Mouse (Mus musculus): ENCODE data around the gene Afap1l2. TPM values are rescaled to one million over a fixed set of nuclear protein-coding genes. Genes with fewer than 3 reads are reported as not detected.

Afap1l2 gene
- total and polyA plus RNA-seq, 2 experiments from 2014 or later: 12.3 to 20.8 TPM

GRCm38 (mm10) chr19:56953856-56954255, 54.2 kb downstream of the Afap1l2 start:
- 72% methylated on average over 4 of the region's 4 CpGs for WGBS

GRCm38 (mm10) chr19:56950818-56951217, 57.2 kb downstream of the Afap1l2 start:
- ATAC-seq (no peak), DNase-seq (ENCODE audit: low spot score) (peak; percentile 29)
- Histone ChIP-seq H3K9ac (replicated peaks; ENCODE audit: low read length) (no peak overlapping the region), H3K36me3 (ENCODE audit: insufficient read depth, low read length) (no peaks in the 10 kb centered on the region), H3K4me1 (ENCODE audit: insufficient read depth, low read length) (peaks cover 7% of the 10 kb centered on the region; the same call in 1 of the 2 replicates), H3K27me3 (ENCODE audit: insufficient read depth, low read length) (no peaks in the 10 kb centered on the region), H3K4me2 (ENCODE audit: low read depth, low read length) (no peak overlapping the region), H3K4me3 (ENCODE audit: low read length) (no peak overlapping the region), H3K27ac (no peak overlapping the region), H3K9me3 (ENCODE audit: low read length) (no peaks in the 10 kb centered on the region)
- TF ChIP-seq CTCF (IDR thresholded peaks at IDR 0.05; ENCODE audit: low read depth): no peak
- 66% methylated on average over 7 of the region's 7 CpGs for WGBS

More at GRCm38 (mm10) chr19:56953856-56954255, 54.2 kb downstream of the Afap1l2 start:
- no peak for TF ChIP-seq CTCF (IDR thresholded peaks at IDR 0.05; ENCODE audit: low read depth)
- no peaks in the 10 kb centered on the region for H3K27me3 ChIP-seq (ENCODE audit: insufficient read depth, low read length)
- H3K36me3 ChIP-seq (ENCODE audit: insufficient read depth, low read length): no peaks in the 10 kb centered on the region
- ATAC-seq: no peak
- H3K4me1 ChIP-seq (ENCODE audit: insufficient read depth, low read length): 0 out of 2 replicates have a peak, but pooled peaks cover 5% of the 10 kb centered on the region
- H3K27ac ChIP-seq: no peak overlapping the region
- no peak for DNase-seq (ENCODE audit: low spot score)
- H3K9ac ChIP-seq (replicated peaks; ENCODE audit: low read length): no peak overlapping the region
- H3K4me3 ChIP-seq (ENCODE audit: low read length): no peak overlapping the region
- no peak overlapping the region for H3K4me2 ChIP-seq (ENCODE audit: low read depth, low read length)
- H3K9me3 ChIP-seq (ENCODE audit: low read length): no peaks in the 10 kb centered on the region

DNA sequence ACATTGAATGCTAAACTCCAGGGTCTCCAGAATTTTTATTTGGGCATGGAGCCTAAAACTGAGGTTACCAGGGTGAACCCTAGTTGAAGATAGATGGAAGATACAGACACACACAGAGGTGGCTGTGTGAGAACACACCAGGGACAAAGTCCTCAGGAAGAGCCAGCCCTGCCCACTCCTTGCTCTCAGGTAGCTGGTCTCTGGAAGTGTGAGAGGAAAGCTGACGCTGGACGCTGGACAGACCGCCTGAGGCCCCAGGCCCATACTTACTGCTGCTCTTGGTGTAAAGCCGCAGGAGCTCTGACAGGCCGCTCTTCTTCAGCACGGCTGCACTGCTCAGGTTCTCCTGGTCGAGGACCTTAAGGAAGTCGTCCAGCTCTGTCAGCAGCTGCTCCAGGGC, 58.2 kb downstream of the Afap1l2 start:
- ATAC-seq (no peak), DNase-seq (ENCODE audit: low spot score) (no peak)
- peaks cover 7% of the 10 kb centered on the region; the same call in 1 of the 2 replicates for H3K4me1 ChIP-seq (ENCODE audit: insufficient read depth, low read length)
- H3K27me3 ChIP-seq (ENCODE audit: insufficient read depth, low read length): no peaks in the 10 kb centered on the region
- H3K36me3 ChIP-seq (ENCODE audit: insufficient read depth, low read length): no peaks in the 10 kb centered on the region
- H3K9me3 ChIP-seq (ENCODE audit: low read length): no peaks in the 10 kb centered on the region
- no peak overlapping the region for H3K27ac ChIP-seq
- no peak overlapping the region for H3K4me2 ChIP-seq (ENCODE audit: low read depth, low read length)
- no peak overlapping the region for H3K4me3 ChIP-seq (ENCODE audit: low read length)
- no peak for TF ChIP-seq CTCF (IDR thresholded peaks at IDR 0.05; ENCODE audit: low read depth)
- WGBS: 80% methylated on average over 8 of the region's 8 CpGs
- no peak overlapping the region for H3K9ac ChIP-seq (replicated peaks; ENCODE audit: low read length)

DNA sequence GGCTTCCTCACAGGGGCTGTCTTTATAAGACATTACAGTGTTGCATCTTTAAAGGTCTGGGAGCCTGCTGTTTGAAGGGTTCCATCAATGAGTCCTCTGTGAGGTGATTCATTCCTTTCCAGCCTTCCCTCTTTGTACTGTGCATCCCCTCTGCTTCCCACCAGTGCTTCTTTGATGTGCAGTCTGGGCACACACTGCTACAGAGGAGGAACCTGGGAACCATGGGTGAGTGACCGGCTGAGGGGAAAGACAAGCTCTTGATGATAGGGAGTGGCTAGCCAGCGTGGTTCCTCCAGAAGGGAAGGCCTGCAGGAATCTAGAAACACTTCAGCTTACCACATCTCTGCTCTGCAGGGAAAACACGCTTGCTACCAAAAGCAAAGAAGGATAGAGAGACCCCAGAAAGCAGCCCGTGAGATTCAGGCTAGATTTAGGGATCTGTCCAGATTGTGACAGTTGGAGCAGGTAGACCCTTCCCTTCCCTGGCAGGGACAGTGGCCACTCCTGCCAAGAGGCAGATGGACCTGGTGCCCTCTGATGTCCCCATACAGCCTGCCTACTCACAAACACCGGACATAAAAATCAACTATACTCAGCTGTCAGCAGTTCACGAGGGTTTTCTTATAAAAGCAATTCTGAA, 59.9 kb downstream of the Afap1l2 start:
- no peak for TF ChIP-seq CTCF (IDR thresholded peaks at IDR 0.05; ENCODE audit: low read depth)
- peak; percentile 44 for DNase-seq (ENCODE audit: low spot score)
- Histone ChIP-seq H3K9me3 (ENCODE audit: low read length) (no peaks in the 10 kb centered on the region), H3K4me3 (ENCODE audit: low read length) (no peak overlapping the region), H3K27me3 (ENCODE audit: insufficient read depth, low read length) (no peaks in the 10 kb centered on the region), H3K4me2 (ENCODE audit: low read depth, low read length) (no peak overlapping the region), H3K36me3 (ENCODE audit: insufficient read depth, low read length) (no peaks in the 10 kb centered on the region), H3K9ac (replicated peaks; ENCODE audit: low read length) (no peak overlapping the region), H3K27ac (peak overlapping the region; percentile 59), H3K4me1 (ENCODE audit: insufficient read depth, low read length) (peaks cover 7% of the 10 kb centered on the region; the same call in 1 of the 2 replicates)
- 58% methylated on average over 6 of the region's 6 CpGs for WGBS
- ATAC-seq: peak; percentile 61; the same call in 1 of the 2 replicates

DNA sequence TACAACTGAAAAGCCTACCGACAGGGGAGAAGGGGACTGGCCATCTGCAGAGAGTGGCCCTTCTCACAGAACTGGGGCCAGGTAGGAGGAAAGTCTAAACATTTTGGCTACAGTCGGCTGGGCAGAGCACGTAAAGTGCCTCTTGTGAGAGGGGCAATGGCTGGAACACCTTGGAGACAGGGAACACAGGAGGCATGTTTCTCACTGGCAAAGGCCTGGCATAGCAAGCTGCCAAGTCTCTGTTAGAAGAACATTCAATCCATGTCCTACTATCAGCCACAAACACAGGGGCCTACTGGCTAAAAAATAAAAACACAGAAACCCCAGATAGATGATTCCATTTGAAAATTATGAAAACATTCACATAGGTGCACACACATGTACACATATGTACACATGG, 61.3 kb downstream of the Afap1l2 start:
- no peak for TF ChIP-seq CTCF (IDR thresholded peaks at IDR 0.05; ENCODE audit: low read depth)
- WGBS: 62% methylated on average over 3 of the region's 3 CpGs
- Histone ChIP-seq H3K36me3 (ENCODE audit: insufficient read depth, low read length) (no peaks in the 10 kb centered on the region), H3K4me2 (ENCODE audit: low read depth, low read length) (no peak overlapping the region), H3K4me1 (ENCODE audit: insufficient read depth, low read length) (peaks cover 4% of the 10 kb centered on the region; the same call in 1 of the 2 replicates), H3K27me3 (ENCODE audit: insufficient read depth, low read length) (no peaks in the 10 kb centered on the region), H3K27ac (no peak overlapping the region), H3K4me3 (ENCODE audit: low read length) (no peak overlapping the region), H3K9ac (replicated peaks; ENCODE audit: low read length) (no peak overlapping the region), H3K9me3 (ENCODE audit: low read length) (no peaks in the 10 kb centered on the region)
- DNase-seq (ENCODE audit: low spot score) (no peak), ATAC-seq (no peak)

GRCm38 (mm10) chr19:56946277-56946676, 61.8 kb downstream of the Afap1l2 start:
- no peaks in the 10 kb centered on the region for H3K36me3 ChIP-seq (ENCODE audit: insufficient read depth, low read length)
- peaks cover 4% of the 10 kb centered on the region; the same call in 1 of the 2 replicates for H3K4me1 ChIP-seq (ENCODE audit: insufficient read depth, low read length)
- H3K9me3 ChIP-seq (ENCODE audit: low read length): no peaks in the 10 kb centered on the region
- no peak overlapping the region for H3K27ac ChIP-seq
- ATAC-seq (no peak), DNase-seq (ENCODE audit: low spot score) (no peak)
- no peak for TF ChIP-seq CTCF (IDR thresholded peaks at IDR 0.05; ENCODE audit: low read depth)
- no peak overlapping the region for H3K4me2 ChIP-seq (ENCODE audit: low read depth, low read length)
- H3K4me3 ChIP-seq (ENCODE audit: low read length): no peak overlapping the region
- WGBS: 95% methylated on average over 7 of the region's 7 CpGs
- H3K27me3 ChIP-seq (ENCODE audit: insufficient read depth, low read length): no peaks in the 10 kb centered on the region
- no peak overlapping the region for H3K9ac ChIP-seq (replicated peaks; ENCODE audit: low read length)

DNA sequence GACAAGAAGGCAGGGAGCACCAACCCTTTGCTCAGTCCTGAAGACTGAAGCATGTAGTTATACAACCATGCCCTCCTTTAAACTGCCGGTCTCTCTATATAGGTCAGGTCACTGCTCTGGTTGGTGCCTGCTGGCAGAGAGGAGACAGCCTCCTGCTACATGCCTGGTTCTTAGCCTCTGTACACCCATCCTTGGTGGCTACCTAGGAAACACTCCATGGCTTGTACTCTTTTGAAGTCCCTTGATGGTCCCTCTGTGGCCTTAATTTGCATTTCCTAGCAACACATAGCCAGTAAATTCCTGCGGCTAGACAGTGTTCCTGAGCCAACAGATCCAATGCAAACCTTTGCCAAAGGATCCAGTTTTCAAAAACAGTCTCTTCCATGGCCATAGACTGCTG, 62.4 kb downstream of the Afap1l2 start:
- H3K9me3 ChIP-seq (ENCODE audit: low read length): no peaks in the 10 kb centered on the region
- H3K27ac ChIP-seq: no peak overlapping the region
- H3K4me3 ChIP-seq (ENCODE audit: low read length): no peak overlapping the region
- H3K9ac ChIP-seq (replicated peaks; ENCODE audit: low read length): no peak overlapping the region
- H3K4me1 ChIP-seq (ENCODE audit: insufficient read depth, low read length): peaks cover 4% of the 10 kb centered on the region; the same call in 1 of the 2 replicates
- DNase-seq (ENCODE audit: low spot score) (peak; percentile 36), ATAC-seq (no peak)
- no peak for TF ChIP-seq CTCF (IDR thresholded peaks at IDR 0.05; ENCODE audit: low read depth)
- no peaks in the 10 kb centered on the region for H3K36me3 ChIP-seq (ENCODE audit: insufficient read depth, low read length)
- no peaks in the 10 kb centered on the region for H3K27me3 ChIP-seq (ENCODE audit: insufficient read depth, low read length)
- 43% methylated on average over 2 of the region's 2 CpGs for WGBS
- H3K4me2 ChIP-seq (ENCODE audit: low read depth, low read length): no peak overlapping the region

Measured in hindbrain, postnatal 0 days (tissue).